Mouse (Mus musculus) intestine, embryonic 16.5 days (tissue): ENCODE measurements at regions not wholly inside any gene's neighbourhood (a gene's known extent, or its start where the extent isn't known, plus 50 kb on each side); places are given as distances from the start of the nearest gene placed in this dataset.

Experiments used
- ATAC-seq: fragments of 200-750 bp; cut with Nextera tagmentation; 2 replicates; pipeline ENCODE4 v1.8.0; 2017; ENCODE audit warnings: moderate TSS enrichment, moderate library complexity
- H3K27ac ChIP-seq: fragments of 300-500 bp; sonication (generic); 2 replicates; pipeline ENCODE4 v1.5.1; 2014; ENCODE audit warnings: mild to moderate bottlenecking, low read length
- H3K27me3 ChIP-seq: fragments of 300-500 bp; sonication (generic); replicated peaks from 2 replicates; pipeline ENCODE4 v1.6.1; 2014; ENCODE audit warnings: low read length, control low read depth, mixed read lengths; ENCODE audit not compliant: control insufficient read depth, insufficient read depth
- H3K36me3 ChIP-seq: fragments of 300-500 bp; sonication (generic); 2 replicates; pipeline ENCODE4 v1.6.1; 2014; ENCODE audit warnings: low read length, control low read depth; ENCODE audit not compliant: control insufficient read depth, insufficient read depth
- H3K4me1 ChIP-seq: fragments of 300-500 bp; sonication (generic); 2 replicates; pipeline ENCODE4 v1.6.1; 2014; ENCODE audit warnings: low read length, control low read depth, mixed read lengths; ENCODE audit not compliant: control insufficient read depth, insufficient read depth
- H3K4me2 ChIP-seq: fragments of 300-500 bp; sonication (generic); 2 replicates; pipeline ENCODE4 v1.6.1; 2014; ENCODE audit warnings: low read depth, low read length, control low read depth
- H3K4me3 ChIP-seq: fragments of 300-500 bp; sonication (generic); 2 replicates; pipeline ENCODE4 v1.5.1; 2014; ENCODE audit warnings: mild to moderate bottlenecking, low read length
- H3K9ac ChIP-seq: fragments of 300-500 bp; sonication (generic); 2 replicates; pipeline ENCODE4 v1.6.1; 2014; ENCODE audit warnings: low read depth, low read length
- H3K9me3 ChIP-seq: fragments of 300-500 bp; sonication (generic); 2 replicates; pipeline ENCODE4 v1.6.1; 2016; ENCODE audit warnings: low read length, control low read depth; ENCODE audit not compliant: control insufficient read depth
- WGBS: fragments of 180-500 bp; shearing (Covaris S2); extraction: QIAGEN DNeasy Blood & Tissue Kit; methylation state at CpG from one replicate; pipeline ENCODE4 v1.1.7; 2014; 5-methylcytosine and 5-hydroxymethylcytosine counted together

DNA sequence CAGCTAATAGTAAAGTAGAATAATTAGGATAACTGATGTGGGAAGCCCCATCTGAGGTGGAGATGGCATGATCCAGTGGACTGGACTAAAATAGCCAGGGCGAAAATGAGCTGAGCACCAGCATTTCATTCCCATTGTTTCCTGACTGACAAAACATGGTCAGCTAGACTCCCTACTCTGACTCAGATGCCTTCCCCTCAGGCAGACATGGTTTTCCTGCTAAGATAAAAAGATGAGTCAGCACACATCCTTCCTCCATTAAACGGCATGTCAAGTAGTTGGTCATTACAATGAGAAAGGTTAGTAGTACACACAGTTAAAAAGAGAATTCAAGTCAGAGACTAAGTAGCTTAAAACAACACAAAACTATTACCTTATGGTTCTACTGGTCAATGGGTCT lies 939.7 kb upstream of the Lrrc4c start:
- ATAC-seq, result no peak
- H3K9ac ChIP-seq, result no peak overlapping the region
- H3K4me1 ChIP-seq, result no peaks in the 10 kb centered on the region
- no peaks in the 10 kb centered on the region for H3K27me3 ChIP-seq
- no peaks in the 10 kb centered on the region for H3K36me3 ChIP-seq
- WGBS, result 91% methylated on average over 2 of the region's 2 CpGs
- H3K9me3 ChIP-seq, result no peaks in the 10 kb centered on the region
- H3K27ac ChIP-seq, result no peak overlapping the region
- H3K4me3 ChIP-seq, result no peak overlapping the region
- H3K4me2 ChIP-seq, result no peak overlapping the region

DNA sequence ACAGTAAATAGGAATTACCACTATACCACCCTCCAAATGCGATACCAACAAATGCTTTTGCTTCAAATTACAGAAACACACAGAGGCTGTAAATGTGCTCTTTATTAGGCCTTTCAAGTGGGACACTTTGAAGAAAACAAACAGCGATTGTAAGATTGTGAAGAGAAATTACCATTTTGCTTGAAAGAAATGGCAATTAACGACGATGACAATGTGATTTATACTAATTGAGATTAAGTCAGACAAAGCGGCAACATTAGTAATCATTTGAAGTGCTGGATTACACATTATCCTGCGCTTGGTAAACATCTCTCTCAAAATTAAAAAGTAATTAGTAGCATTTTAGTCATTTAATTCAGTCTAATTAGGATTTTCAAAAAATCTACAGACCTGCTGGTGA lies 938.5 kb upstream of the Api5 start:
- H3K9me3 ChIP-seq, result no peaks in the 10 kb centered on the region
- no peak overlapping the region for H3K9ac ChIP-seq
- no peaks in the 10 kb centered on the region for H3K36me3 ChIP-seq
- no peak overlapping the region for H3K4me2 ChIP-seq
- 80% methylated on average over 6 of the region's 6 CpGs for WGBS
- H3K27ac ChIP-seq, result no peak overlapping the region
- no peaks in the 10 kb centered on the region for H3K4me1 ChIP-seq
- ATAC-seq, result no peak
- H3K27me3 ChIP-seq, result no peaks in the 10 kb centered on the region
- H3K4me3 ChIP-seq, result no peak overlapping the region

DNA sequence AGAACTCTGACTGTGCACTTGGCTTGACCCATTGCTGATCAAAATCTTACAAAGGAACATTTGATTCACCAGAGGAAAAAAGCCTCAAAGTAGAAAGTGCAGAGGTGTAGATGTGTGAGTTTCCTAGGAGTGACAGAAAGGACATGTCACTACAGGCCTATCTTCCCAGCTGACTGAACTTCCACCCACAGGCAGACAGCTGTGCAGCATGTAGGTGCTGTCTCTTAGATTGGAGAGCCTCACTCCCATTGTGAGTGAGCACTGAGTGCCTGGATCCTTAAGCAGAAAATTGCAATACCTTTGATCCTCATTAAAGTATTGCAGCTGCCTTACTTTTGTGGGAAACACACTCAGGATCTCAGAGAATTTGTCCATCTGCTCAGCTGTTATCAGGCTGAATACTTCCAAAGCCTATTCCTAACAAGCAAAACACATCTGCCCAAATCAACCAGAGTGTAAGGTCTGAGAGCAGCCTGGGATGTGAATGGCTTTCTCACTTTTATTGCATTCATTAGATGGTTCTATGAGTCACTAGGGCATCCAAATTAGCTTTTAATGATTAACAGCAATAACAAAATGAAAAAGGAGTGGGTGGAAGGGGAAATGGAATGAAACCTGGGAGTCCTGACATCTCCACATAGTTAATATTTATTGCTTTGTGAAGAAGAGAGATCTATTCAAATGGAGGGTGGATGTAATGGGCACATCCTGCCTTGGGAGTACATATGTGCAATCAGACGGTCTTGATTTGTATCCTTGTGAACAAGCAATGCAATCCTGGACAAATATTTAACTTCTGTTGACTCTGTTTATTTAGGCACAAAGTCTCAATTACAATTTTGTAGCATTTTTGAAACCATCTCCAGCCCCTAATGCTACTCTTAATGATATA lies 929.1 kb upstream of the Api5 start:
- ATAC-seq, result peak; percentile 33; the same call in 1 of the 2 replicates
- Histone ChIP-seq H3K4me2 (no peak overlapping the region), H3K27ac (no peak overlapping the region), H3K36me3 (no peaks in the 10 kb centered on the region), H3K9me3 (no peaks in the 10 kb centered on the region), H3K4me1 (no peaks in the 10 kb centered on the region), H3K9ac (no peak overlapping the region), H3K4me3 (no peak overlapping the region), H3K27me3 (no peaks in the 10 kb centered on the region)
- 38% methylated on average over 1 of the region's 1 CpGs for WGBS
